Mouse (Mus musculus) megakaryocyte-erythroid progenitor cell, adult 5-6 weeks (primary cell): ENCODE data around the gene Olfr338. TPM values are rescaled to one million over a fixed set of nuclear protein-coding genes. Genes with fewer than 3 reads are reported as not detected.
"Not testable (repeated sequence)": the region's sequence is repeated elsewhere in the genome, so short reads cannot be mapped to it uniquely, and the experiment has no call there.

ENCODE experiments used
- ATAC-seq: replicated peaks from 2 replicates; pipeline ENCODE4 v1.8.0; 2016; ENCODE audit warnings: mild to moderate bottlenecking, inconsistent platforms; ENCODE audit not compliant: severe bottlenecking, poor library complexity, low FRiP score, low TSS enrichment
- total RNA-seq, 2 experiments: library from RNA; stranded (forward) in 1 of 2; stranded (reverse) in 1 of 2; fragments of 200-1000, 215-1000 nt in 1 of 2; fragments of >200 nt in 1 of 2; fragmentation: Nextera tagmentation in 1 of 2; gene quantifications; 2 replicates each; pipeline ENCODE4 v1.2.3; 2014 to 2017

The Olfr338 gene
- total RNA-seq (2014; fragmentation: Nextera tagmentation) (not detected in 2 replicates), total RNA-seq (2017) (not detected in 2 replicates)

GRCm38 (mm10) chr2:36373219-36373618 lies at the start of gene Olfr338:
Gene Olfr338 (plus strand): TSS chr2:36373519.
- ATAC-seq = no peak

GRCm38 (mm10) chr2:36415174-36415573 lies 41.9 kb downstream of the Olfr338 start:
- ATAC-seq = not testable (repeated sequence)

- not testable (repeated sequence) for ATAC-seq
Observed at GRCm38 (mm10) chr2:36415591-36415990, 42.3 kb downstream of the Olfr338 start.

GRCm38 (mm10) chr2:36418647-36419046 lies 45.3 kb downstream of the Olfr338 start, which contains the start of gene Olfr339:
Gene Olfr339 (plus strand): TSS chr2:36418947.
- no peak for ATAC-seq

Other genes starting within 250 kb of the Olfr338 start
- 22.5 and 23.4 TPM in 2 replicates for gene Mrrf, start 237.1 kb upstream of the Olfr338 start, total RNA-seq (2014; fragmentation: Nextera tagmentation)
- 31.1 and 85.3 TPM in 2 replicates for gene Mrrf, start 237.1 kb upstream of the Olfr338 start, total RNA-seq (2017)
- 16.6 and 17.7 TPM in 2 replicates for gene Rbm18, start 236.7 kb upstream of the Olfr338 start, total RNA-seq (2014; fragmentation: Nextera tagmentation)
- 19.1 and 25.0 TPM in 2 replicates for gene Rbm18, start 236.7 kb upstream of the Olfr338 start, total RNA-seq (2017)
- gene Ptgs1, start 143.1 kb upstream of the Olfr338 start, total RNA-seq (2014; fragmentation: Nextera tagmentation) = 1.2 and 8.5 TPM in 2 replicates
- gene Ptgs1, start 143.1 kb upstream of the Olfr338 start, total RNA-seq (2017) = 0.47 and 9.1 TPM in 2 replicates
- gene Olfr339, start 45.4 kb downstream of the Olfr338 start, total RNA-seq (2014; fragmentation: Nextera tagmentation) = not detected in 2 replicates
- gene Olfr339, start 45.4 kb downstream of the Olfr338 start, total RNA-seq (2017) = not detected in 2 replicates
- gene Olfr340, start 79.1 kb downstream of the Olfr338 start, total RNA-seq (2014; fragmentation: Nextera tagmentation) = not detected in 2 replicates
- not detected in 2 replicates for gene Olfr340, start 79.1 kb downstream of the Olfr338 start, total RNA-seq (2017)
- gene Olfr341, start 108.9 kb downstream of the Olfr338 start, total RNA-seq (2014; fragmentation: Nextera tagmentation) = not detected in 2 replicates
- gene Olfr341, start 108.9 kb downstream of the Olfr338 start, total RNA-seq (2017) = not detected in 2 replicates
- gene Olfr342, start 151.5 kb downstream of the Olfr338 start, total RNA-seq (2014; fragmentation: Nextera tagmentation) = not detected in 2 replicates
- gene Olfr342, start 151.5 kb downstream of the Olfr338 start, total RNA-seq (2017) = not detected in 2 replicates
- not detected in 2 replicates for gene Olfr344, start 193.1 kb downstream of the Olfr338 start, total RNA-seq (2014; fragmentation: Nextera tagmentation)
- not detected in 2 replicates for gene Olfr344, start 193.1 kb downstream of the Olfr338 start, total RNA-seq (2017)